Mouse (Mus musculus): ENCODE results near the gene Mdh1b.

Mdh1b gene

GRCm38 (mm10) chr1:63730240-63730771 is at the start of gene Mdh1b, which contains the start of gene Fastkd2:
Gene Mdh1b, minus strand, starts transcription at chr1:63730318.
Gene Fastkd2, plus strand, starts transcription at chr1:63730614.
- ATAC-seq (ENCODE audit: insufficient number of reproducible peaks, low FRiP score, low TSS enrichment) = peak; percentile 91

DNA sequence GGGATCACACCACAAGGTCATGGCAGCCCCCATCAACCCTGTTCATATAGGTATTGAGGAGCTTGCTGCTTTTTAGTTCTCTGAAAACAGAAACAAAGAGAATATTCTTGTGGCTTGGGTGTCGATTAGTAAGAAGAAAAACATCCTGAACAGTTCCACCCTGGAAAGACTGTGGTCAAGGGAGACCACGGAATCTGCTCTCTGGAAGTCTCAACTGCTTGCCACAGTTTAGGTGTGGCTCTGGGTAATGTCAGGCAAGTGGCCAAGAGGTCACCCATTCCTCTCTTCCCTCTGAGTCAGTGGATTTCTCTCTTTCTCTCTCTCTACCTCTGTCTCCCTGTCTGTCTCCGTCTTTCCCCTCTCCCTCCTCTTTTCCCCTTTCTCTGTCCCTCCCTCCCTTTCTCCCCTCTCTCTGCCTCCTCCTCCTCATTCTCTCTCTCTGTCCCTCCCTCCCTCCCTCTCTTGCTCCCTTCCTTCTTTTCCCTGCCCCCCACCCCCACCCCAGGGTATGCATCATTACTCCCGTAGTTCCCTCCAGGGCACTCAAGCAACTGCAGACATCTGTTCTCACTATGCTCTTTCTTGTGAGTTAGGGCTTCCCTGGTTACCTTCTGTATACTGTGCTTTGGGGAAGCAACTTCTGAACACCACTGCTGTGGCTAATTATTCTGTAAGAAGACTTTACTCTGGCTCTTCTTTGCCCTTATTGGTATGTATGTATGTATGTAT is 46.9 kb upstream of the Mdh1b start:
- ATAC-seq (ENCODE audit: insufficient number of reproducible peaks, low FRiP score, low TSS enrichment) = no peak

- ATAC-seq (ENCODE audit: insufficient number of reproducible peaks, low FRiP score, low TSS enrichment) = no peak
These were observed 46.3 kb upstream of the Mdh1b start for GRCm38 (mm10) chr1:63776396-63776795.

DNA sequence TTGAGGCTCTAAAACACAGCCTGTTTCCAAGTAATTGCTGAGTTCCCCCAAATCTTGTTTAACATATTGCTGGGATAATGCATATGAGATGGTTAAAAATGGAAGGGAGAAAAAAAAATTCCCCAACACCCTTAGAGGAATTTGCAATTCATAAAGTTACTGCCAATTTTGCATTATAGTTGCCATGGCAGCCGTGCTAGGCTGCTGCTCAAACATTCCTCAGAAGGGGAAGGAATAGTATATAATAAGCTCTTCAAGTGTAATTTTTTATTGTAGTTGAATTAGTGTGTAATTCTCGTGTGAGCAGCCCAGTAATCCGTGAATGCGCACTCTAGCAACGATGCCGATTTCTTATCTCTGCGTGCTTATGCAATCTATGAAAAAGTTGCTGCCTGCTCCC is 40.2 kb upstream of the Mdh1b start:
- no peak for ATAC-seq (ENCODE audit: insufficient number of reproducible peaks, low FRiP score, low TSS enrichment)

- ATAC-seq (ENCODE audit: insufficient number of reproducible peaks, low FRiP score, low TSS enrichment) = no peak
These were observed 39.0 kb upstream of the Mdh1b start, which contains the start of gene 4933402D24Rik for GRCm38 (mm10) chr1:63769167-63769566. Gene 4933402D24Rik, minus strand, starts transcription at chr1:63769267.

DNA sequence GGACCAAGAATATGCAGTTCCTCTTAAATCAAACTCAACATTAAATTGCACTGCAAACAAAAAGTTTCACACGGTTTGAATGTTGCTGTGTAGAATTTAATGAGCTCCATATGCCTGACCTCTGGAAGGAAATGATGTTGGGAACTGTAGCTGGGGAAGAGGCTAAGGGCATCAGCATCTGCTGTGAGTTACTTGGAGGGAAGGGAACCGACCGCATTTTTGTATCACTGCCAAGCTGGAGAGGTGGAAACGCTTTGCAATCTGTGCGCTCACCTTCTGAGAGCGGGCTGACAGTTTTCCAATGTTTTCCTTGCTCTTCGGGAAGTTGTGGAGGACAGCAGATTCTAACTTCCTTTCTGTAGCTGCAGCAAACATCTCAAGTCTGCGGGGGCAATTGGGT is 38.0 kb upstream of the Mdh1b start:
- no peak for ATAC-seq (ENCODE audit: insufficient number of reproducible peaks, low FRiP score, low TSS enrichment)

DNA sequence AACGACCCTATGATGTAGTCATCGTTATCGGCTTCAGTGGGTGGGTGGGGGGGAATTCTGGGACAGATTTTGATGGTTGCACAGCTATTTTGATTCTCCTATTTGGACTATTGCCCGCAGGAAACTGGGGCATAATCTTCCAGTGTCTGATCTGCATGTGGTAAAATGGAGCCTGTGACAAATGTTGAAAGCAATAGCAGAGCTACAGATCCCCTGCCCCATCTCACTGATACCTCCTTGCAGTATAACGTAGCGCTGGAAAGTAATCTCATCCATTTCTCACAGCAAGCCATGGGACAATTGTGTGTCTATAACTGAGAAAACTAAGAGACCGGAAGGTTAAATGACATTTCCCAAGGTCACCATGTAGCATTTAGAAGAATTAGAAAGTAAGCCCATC is 34.3 kb upstream of the Mdh1b start:
- ATAC-seq (ENCODE audit: insufficient number of reproducible peaks, low FRiP score, low TSS enrichment) = no peak

DNA sequence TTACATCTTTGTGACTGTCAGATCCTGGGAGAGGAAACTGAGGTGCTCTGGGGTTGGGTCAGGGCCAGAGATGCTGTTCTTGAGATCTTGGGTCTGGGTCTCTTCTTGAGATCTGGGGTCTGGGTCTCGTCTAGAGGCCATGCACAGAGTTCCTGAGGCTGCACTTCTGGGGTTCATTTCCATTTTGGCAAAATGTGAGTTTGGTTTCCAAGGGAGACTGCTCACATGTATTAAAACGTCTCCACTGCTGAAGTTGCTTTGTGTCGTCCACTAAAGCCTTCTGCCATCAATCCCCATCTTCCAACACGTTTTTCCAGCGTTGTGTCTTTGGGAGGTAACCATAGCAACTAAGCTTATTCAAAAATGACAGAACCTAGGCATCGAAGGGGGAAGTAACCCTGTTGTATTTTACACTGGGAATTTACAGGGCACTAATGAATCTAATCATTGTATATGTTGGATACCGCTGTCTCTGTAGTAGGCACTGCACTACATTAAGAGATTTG is 33.8 kb upstream of the Mdh1b start:
- no peak for ATAC-seq (ENCODE audit: insufficient number of reproducible peaks, low FRiP score, low TSS enrichment)

DNA sequence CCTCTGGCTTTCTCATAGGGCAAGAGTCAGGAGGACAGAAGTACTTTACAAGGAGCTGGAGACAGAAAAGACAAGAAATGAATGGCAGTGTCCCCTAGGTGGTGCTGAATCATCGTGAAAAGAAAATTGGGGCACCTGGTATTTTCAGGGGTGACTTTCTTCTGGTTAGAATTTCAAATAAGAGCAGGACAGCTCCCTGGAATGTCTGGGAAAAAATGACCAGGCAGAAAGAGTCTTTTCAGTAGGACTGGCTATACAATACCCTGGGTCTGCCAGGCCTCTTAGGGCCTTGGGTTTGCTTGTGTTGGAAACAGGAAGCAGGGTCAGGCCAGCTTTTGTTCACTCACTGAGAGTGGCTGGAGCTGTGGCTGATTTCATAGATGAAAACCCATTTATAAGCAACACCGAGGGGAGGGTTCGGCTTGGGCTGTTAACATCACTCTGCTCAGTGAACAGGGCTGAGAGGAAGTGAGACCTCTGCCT is 33.1 kb upstream of the Mdh1b start:
- ATAC-seq (ENCODE audit: insufficient number of reproducible peaks, low FRiP score, low TSS enrichment) = peak; percentile 74

- ATAC-seq (ENCODE audit: insufficient number of reproducible peaks, low FRiP score, low TSS enrichment) = no peak
These were observed 25.9 kb upstream of the Mdh1b start for GRCm38 (mm10) chr1:63756005-63756404.

- no peak for ATAC-seq (ENCODE audit: insufficient number of reproducible peaks, low FRiP score, low TSS enrichment)
These were observed 322 bp downstream of the Mdh1b start for GRCm38 (mm10) chr1:63729796-63730195.

DNA sequence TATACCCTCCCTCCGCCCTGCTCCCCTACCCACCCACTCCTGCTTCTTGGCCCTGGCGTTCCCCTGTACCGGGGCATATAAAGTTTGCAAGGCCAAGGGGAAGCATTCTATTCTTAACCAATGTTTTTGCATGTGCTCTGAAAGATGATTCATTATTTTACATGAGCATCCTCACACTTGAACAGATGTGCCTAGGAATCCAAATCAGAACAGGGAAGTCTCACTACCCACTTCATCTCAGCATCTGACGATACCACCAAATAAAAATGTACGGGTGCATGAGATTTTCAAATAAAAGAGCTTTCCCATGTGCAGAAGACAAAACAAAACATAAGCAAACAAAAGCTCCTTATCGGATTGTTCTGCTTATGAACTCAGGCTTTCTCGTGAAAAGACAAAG is 10.0 kb downstream of the Mdh1b start:
- no peak for ATAC-seq (ENCODE audit: insufficient number of reproducible peaks, low FRiP score, low TSS enrichment)

GRCm38 (mm10) chr1:63708876-63709275 is 21.2 kb downstream of the Mdh1b start:
- ATAC-seq (ENCODE audit: insufficient number of reproducible peaks, low FRiP score, low TSS enrichment) = no peak

DNA sequence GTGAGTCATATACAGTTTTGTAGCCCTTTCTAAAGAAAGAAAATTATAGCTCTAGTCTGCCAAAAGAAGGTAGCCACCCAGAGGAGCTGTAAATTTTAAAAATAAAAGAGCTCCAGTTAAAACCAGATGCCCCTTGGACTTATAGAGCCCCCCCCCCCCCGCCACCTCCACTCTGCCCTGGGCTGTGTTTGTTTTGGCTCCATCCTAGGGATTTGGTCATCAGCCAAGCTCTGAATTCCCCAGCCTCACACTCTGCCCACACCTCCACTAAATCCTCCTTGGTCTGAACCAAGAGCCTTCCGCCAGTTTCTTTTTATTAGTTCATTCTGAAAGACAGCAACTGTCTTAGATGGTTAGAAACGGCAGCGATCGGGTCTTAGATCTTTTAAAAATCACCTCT is 24.4 kb downstream of the Mdh1b start:
- no peak for ATAC-seq (ENCODE audit: insufficient number of reproducible peaks, low FRiP score, low TSS enrichment)

DNA sequence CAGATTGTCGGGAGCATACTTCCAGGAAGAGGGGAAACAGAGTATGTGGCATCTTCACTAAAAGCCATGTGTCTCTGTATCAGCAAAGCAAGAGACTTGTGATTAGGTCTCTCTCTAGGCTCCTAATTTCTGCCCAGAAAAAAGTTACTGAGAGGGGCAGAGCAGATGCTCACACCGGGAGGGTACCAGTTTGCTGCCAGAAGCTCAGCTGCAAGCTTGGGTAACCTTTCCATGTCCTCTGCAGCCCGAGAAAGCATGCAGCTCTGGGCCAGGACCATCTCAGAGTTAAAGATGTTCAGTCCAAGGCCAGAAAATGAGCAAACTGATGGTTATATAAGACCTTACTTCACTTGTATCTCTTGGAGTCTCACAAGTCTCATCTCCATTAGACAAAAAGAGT is 33.3 kb downstream of the Mdh1b start:
- ATAC-seq (ENCODE audit: insufficient number of reproducible peaks, low FRiP score, low TSS enrichment) = no peak

DNA sequence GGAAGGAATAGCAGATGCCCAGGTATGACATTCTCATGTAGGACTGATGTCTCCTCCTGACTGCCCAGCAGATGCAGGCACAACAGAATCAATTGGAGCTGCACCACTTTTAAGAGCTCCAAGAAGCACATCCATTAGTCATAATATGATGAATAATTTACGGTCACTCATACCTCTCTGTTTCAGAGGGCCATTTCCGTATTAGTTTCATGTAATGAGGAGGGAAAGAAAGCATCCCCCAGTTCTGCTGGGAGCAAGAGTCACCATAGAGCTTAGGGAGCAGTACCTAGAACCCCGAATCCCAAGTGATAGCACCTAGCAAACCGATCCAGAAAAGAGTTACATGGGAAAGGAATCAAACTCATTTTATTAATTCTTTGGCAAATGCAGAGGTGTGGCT is 43.3 kb downstream of the Mdh1b start, which contains the start of gene Dytn:
Gene Dytn, minus strand, starts transcription at position 101 of the 400 bp plus-strand sequence.
- ATAC-seq (ENCODE audit: insufficient number of reproducible peaks, low FRiP score, low TSS enrichment) = no peak

DNA sequence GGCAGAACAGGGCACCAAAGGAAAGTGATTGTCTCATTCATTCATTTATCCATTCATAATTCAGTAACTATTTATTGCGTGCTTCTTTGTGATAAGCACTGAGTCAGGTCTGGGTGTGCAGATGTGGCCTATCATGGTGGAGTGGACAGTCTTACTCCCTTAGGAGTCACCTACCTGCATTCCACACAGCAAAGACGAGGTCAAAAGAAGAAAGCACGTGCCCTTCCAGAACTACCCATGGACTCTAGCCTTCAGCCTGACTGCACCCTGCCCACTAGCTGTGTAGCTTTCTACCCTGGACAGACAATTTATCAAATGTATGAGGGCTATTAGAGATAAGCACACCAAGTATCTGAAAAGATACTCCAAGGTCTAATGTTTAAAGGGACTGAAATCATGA is 54.1 kb downstream of the Mdh1b start:
- ATAC-seq (ENCODE audit: insufficient number of reproducible peaks, low FRiP score, low TSS enrichment) = no peak

- ATAC-seq (ENCODE audit: insufficient number of reproducible peaks, low FRiP score, low TSS enrichment) = peak; percentile 82
These were observed 61.3 kb downstream of the Mdh1b start for GRCm38 (mm10) chr1:63668852-63669160.

DNA sequence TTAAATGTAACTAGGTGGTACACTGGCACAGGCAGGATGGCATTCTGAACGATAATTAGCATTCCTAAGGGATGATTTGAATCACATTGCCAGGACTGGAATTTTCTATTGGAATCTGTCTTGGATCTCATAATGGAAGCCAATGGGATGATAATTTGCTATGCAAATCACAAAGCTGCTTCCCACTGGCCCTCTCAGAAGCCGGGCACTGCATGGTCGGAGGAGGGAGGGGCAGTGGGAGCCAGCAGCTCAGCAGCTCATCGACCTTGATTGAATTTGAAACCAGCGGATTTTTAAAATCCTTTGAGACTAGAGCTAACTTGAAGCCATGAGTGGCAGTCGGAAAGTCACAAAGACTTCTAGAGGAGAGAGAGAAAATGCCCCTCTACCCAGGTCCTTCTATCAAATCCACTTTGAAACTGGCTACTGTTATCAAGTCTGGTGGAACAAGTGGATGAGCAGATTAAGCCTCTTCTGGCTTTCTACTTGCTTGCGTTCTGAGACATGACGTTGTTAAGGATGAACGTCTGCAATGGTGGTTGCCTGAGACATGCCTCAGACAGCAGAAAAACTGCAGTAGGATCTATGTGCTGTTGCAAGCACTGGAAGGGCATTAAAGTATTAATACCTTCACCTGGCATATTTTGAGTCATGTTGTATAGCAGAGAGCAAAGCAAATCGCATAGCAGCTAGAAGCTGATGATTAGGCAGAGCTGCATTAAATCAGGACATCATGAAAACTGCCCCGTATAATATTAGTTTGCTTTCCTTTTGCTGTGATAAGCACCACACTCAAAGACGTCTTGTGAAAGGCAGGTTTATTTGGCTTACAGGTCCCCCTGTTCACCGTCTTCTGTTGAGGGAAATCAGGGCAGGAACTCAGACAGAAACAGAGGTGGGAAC is 61.9 kb downstream of the Mdh1b start:
- ATAC-seq (ENCODE audit: insufficient number of reproducible peaks, low FRiP score, low TSS enrichment) = peak; percentile 49; the same call in 1 of the 2 replicates

- ATAC-seq (ENCODE audit: insufficient number of reproducible peaks, low FRiP score, low TSS enrichment) = no peak
These were observed 62.7 kb downstream of the Mdh1b start for GRCm38 (mm10) chr1:63667201-63667948.
